Mouse (Mus musculus): Measurements from ENCODE around the gene Mycbpap.

The Mycbpap gene

DNA sequence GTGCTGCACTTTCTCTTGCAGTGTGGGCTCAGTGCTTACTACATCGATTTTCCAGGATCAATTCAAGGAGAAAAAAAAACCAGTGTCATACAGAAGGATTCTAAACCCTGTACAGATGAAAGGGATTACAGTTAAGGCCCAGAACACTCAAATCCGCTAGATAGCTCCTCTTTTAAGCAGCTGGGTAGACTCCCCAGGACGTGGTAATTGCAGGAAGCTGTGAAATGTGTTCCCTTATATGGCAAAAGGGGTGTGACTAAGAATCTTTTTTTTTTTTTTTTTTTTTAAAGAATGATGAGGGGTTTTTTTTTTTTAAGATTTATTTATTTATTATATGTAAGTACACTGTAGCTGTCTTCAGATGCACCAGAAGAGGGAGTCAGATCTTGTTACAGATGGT lies 7.3 kb upstream of the Mycbpap start:
- DNase-seq: no peak

DNA sequence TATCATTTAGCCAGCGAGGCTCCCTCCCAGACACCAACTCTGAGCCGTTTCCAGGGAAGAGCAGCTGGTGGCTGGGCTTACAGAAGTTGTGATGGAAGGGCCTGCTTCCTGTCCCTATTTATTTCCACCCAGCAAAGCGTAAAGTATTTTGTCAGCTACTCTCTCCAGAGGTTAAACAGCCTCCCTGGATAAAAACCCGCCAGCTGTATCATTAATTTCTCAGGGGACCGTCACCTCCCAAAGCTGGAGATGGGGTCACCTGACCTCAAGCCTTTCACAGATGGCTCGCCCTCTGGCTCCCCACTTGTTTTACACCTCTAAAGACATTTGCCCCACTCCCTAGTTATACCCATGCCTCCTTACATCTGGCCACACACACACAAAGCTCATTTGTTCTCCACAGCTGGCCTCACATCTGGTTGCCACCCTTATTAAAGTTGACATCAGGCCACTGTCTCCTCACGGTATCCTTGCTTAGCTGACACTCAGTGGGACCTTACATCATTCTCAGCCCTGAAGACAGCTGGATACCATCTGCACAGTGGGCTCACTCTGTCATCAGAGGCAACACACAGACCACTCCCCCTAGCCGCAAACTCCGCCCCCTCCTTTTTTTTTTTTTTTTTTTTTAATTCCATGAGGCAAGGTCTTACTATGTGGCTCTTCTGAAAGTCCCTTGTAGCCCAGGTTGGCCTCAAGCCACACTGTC lies 4.8 kb upstream of the Mycbpap start:
- DNase-seq: no peak

DNA sequence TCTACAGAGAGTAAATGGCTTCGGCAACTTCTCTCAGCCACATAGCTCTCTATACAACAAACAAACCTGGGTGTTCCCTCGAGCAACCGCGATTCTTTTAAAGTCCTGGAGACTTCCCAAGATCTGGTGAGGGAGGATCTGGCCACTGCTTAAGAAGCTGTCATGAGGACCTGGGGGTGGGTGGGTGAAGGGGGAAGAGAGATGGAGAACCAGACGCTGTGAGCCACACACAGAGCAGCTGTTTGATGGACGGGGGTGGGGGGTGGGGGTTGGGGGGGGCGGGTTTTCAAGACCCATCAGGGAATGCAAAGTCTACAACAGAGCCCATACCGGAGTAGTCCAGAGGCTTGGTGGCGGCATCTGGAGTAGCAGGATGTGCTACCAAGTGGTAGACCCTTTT lies 8.1 kb downstream of the Mycbpap start:
- DNase-seq: no peak

DNA sequence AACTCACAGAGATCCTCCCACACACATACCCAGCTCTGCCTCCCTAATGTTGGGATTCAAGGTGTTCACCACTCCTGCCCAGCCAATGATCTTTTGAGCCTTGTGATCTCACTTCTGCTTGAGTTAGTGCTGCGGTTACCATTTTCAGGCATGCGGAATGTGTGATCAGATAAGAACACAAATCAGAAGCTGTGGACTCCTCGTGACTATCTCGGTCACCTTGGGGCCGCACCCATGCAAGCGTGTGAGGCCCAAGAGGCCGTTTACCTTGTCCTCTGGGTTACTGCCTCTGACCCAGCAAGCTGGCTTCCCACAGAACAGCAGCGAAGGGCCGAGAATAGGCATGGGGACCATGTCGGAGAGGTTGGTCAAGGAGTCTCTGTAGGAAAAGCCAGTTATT lies 12.6 kb downstream of the Mycbpap start:
- no peak for DNase-seq

DNA sequence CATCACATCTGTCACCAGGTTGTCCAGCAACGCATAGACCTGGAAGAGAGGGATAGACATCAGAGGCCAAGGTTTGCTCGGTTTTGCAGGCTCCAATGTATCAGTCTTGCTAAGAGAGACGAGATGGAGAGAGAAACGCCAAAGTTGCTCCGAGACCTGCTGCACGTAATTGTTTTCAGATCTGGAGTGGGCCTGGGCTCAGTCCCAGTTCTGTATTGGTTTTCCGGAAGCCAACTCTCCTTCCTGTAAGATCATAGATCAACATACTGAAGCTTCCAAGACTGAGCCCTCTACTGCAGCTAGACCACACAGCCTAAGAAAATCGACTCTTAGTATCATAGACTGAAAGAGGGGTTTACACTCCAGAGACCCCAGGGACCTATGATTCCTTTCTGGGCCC lies 20.1 kb downstream of the Mycbpap start:
- DNase-seq: no peak

DNA sequence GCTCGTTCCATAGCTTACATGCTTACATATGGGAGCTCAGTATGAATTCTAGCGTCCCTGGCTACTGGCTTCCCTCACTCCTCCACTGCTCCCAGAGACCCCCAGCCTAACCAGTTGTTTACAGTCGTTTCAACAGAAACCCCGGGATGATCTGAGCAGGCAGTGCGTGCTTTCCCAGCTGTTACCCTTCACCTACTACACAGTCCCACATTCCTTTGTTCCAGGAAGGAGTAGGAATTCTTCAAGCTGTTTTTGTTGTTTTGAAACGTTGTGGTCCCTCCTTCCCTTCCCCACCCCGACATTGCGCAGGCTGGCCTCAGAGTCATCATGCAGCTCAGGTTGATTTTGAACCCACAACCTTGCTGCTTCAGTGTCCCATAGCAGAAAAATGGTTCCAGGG lies 21.2 kb downstream of the Mycbpap start:
- DNase-seq: no peak

DNA sequence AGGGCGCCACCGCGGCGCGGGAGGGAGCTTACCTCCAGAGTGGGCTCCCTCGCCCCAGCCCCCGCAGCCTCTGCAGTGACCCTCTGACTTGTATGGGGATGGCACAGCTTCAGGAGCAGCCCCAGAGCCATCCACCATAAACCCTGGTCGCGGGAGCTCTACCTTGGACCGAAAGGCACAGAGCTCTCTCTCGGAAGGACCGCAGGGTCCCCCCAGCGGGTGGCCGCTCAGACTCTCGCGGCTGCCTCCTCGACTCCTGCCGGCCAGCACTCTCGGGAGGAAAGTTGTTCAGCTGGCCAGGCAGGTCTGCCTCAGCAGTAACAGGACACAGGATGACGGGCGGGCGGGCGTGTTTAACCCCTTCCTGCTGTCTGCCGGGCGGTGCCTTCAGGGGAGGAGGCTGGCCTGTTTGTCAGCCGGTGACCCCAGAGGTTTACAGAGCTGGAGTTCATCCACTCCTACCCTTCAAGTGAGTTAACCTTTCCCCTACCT lies 21.8 kb downstream of the Mycbpap start, which contains the start of gene Epn3:
Gene Epn3, minus strand, starts transcription at position 314 of the 492 bp plus-strand sequence.
- DNase-seq: no peak

DNA sequence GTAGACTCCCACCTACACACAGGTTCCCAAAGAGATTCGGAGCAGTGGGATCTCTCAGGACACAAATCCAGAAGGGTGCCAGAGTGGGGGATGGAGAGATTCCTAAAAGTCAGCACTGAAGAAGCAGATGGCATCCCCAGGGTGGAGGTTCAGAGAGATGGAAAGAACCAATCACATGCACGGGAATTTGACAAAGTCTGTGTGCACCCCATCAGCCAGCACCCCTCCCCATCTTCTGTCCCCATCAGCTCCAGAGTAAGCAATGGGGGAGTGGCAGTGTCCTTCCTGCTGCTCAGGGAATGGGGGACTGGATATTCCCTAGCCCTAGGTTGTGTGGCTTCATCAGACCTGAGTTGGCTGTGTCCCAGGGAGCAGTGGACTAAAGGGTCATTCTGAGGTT lies 22.5 kb downstream of the Mycbpap start:
- DNase-seq: no peak

DNA sequence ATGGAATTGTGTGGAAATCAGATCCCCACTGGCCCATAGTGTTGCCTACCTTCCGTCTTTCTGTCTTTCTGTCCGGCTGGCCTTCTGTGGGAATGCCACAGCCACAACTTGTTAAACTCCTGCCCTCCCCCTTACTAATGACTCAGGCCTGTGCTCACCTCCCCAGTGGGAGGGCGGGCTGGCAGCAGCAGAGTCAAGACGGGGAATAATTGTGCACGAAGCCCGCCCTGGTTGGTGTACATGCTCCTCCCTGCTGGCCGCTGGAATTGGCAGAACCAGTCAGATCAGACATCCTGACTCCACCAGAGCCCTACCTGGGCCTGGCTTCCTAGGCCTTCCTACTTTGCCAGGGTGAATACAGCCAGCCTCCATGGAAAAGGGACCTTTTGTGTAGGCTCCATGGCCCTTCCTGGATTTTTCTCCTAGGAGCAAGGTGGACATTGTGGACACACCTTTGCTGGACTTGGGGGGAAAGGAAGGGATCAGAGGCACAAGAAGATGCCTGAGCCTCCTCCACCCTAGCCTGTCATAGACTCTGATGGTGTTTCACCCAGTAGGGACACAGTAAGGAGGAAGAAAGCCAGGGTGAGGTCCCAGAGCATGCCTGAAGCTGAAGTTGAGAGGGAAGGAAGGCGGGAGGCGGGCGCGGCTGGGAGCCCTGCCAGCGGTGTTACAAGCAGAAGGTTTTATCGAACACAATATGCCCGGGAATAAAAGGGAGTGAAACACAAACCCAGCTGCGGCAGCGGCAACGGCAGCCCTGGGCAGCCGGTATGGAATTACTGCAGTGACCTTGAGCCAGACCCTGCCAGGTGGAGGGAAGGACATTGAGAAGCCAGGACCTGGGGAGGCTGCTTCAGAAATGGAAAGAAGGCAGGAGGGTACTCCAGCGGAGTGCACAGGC lies 23.2 kb downstream of the Mycbpap start:
- DNase-seq: peak; percentile 51

DNA sequence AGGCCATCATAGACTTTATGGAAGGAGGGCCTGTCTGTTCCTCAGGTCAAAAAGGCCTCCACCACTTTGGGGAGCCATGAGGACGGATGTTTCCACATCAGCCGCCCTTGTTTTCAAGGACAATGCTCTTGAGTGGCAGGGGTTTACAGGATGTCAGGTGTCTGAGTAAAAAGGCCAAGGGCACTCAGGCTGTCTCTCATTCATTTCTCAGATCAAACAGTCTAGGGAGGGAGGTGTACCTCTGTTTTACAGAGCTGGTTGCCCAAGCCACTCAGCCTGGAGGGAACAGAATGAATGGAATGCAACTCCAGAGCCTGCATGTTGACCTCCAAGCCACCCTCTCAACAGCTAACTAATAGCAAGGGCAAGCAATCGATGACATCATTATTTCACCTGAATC lies 26.1 kb downstream of the Mycbpap start:
- no peak for DNase-seq

DNA sequence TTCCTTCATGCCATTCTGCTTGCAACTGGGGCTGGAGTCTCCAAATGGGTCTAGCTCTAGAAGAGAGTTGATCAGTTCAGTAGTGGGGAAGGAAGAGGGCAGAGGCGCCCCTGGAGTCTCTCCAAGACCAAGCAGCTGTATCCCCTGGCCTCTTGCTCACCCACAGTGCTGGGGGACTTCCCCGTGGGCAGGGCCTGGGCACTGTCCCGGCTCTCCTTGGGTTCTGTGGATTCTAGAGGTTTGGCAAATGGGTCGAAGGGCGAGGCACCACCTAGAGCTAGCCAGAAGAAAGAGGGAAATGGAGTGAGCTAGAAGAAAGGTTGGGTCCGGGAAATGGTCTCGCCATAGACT lies 29.8 kb downstream of the Mycbpap start:
- DNase-seq: no peak

DNA sequence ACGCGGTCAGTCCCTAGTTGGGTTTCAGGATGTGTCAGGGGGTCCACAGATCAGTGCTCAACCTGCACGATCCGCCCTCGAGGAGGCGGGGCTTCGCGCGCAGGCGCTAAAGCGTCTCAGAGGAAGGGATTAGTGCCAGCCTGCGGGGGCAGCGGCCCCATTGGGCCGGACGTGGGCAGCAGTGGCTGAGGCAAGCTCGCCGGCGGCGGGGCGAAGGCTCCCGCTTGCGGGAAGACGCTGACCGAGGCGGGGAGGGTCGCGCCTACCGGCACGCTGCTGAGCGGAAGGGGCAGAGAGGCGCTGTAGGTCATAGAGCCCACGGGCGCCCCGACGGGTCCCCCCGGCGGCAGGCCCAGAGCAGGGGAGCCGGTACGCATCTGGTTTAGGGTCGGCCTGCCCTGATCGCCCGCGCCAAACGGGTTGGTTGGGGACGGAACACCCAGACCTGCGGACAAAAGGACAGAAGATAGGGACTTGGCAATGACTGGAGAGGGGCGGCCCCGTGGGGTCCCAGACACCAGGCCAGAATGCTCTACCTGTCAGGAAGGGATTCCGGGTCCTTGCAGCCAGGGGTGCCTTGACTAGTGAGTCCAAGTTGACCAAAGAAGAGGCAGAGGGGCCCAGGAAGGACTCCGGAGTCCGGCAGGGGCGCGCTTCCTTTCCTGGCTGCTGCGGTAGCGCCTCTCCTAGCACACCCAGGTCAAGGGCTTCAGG lies 30.4 kb downstream of the Mycbpap start:
- peak; percentile 66 for DNase-seq

DNA sequence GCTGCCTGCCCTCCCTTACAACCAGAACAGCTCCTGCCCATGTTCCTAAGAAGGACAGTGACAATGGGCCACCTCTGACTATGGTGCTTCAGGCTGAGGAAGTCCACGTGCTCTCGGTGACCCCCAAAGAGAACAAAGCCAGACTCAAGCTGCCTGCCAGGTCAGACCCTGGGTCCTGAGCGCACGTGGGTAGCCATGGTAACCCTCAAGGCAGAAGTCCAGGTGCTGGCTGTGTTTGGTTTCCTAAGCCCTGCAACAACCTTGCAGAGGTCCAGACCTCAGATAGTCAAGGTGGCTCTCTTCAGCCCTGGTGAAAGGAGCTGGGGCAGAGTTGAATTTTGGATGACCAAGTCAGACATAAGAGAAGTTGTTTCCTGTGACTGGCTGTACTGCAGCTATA lies 31.8 kb downstream of the Mycbpap start:
- DNase-seq: no peak

DNA sequence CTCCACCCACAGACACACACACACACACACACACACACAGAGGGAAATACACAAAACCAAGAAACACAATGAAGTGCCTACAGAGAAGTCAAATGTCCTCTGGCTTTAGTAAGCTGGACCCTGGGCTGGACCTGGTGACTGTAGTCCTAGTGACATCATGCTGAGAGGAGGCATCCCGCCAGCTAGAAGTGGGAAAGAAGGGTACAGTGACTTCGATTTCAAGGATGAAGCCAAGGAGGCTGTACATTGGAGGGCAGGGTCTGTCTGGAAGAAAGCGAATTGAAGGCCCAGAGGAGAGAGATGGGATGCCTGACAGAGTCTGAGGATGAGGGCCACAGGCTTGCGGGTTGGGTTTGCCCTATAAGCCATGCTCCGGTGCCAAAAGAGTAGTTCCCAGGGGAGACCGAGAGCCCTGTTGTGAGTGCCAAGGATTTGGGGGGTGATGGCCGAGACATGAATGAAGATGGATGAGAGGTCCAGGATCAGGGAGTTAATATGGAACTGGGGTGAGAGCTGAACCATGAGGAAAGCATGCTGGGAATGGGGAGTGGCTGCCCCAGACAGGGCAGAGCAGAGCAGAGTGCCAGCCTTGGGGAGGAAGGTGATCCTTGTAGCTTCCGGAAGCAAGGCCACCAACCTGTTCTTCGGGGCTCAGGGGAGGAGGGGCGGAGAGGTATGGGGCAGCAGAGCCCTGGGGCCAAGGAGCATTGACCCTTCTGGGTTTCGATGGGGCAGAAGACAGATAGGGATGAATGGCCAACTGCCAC lies 32.6 kb downstream of the Mycbpap start:
- no peak for DNase-seq

DNA sequence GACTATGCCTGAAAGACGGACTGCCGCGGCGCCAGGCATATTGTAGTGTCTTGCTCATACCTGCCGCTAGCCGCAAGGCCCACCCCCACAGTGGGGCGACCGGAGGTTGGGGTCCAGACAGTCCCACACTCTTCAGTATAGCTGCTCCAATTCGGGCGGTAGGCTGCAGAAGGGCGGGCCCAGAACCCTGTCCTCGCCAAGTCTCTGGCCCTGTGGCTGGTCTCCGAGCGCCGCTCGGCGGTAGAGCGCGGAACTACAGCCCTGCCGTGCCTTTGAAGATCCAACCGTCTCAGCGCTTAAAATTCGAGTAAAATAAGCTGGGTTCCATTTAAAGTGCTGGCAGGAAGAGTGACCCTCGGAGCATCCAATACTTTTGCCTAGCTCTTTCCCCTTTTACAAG lies 35.5 kb downstream of the Mycbpap start, which contains the start of gene Spata20:
Gene Spata20, minus strand, starts transcription at position 179 of the 400 bp plus-strand sequence.
- peak; percentile 87 for DNase-seq

DNA sequence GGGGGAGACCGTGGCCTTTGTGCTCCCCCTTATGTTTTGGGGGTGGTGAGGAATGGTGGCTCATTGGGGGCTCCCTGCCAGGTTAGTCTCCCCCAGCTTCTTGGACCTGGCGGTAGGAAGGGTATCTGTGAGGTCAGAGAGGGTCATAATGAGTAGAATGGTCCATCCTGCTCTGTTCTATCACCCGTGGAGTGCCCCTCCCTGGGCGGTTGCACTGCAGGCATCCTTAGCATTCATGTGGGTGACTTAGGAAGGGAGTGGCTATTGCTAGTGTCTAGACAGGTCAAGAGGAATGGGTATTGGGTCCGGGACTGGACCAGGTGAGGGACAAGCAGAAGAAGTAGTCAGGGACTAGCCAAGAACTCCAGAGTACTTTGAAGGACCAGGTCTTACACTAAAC lies 36.3 kb downstream of the Mycbpap start:
- DNase-seq: no peak

DNA sequence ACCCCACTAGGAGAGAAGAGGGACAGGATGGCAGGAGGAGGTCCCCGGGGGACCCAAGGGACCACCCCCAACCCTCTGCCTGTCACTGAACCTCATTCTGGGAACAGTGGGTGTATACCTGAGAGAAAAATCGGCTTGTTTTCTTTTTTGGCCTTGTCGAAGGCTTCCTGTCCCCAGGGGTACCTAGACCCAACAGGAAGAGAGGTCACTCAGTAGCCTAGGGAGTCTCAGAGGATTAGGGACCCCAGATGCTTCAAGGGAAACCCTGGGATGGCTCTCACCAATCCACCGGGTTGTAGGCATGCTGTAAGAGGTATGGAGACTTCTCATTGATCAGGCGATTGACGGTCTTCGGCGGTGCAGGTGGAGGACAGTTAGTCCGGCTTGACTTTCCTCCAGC lies 36.9 kb downstream of the Mycbpap start:
- no peak for DNase-seq

DNA sequence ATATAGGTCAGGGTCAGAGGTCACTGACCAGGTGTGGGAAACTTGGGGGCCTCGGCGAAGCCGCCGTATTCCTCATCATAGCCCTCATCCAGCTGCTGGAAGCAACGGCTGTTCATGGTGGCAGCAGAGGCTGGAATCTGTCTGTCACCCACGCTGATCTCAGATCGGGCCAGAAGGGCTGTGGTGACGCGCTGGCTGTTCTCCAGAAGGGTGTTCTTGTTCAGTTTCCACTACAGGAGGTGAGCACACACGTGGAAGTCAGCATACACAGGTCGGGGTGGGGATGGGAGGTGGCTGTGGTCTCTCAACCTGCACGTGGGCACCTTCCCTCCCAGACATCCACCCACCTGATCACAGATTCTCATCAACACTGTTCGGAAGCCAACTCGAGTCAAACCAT lies 37.6 kb downstream of the Mycbpap start:
- no peak for DNase-seq

DNA sequence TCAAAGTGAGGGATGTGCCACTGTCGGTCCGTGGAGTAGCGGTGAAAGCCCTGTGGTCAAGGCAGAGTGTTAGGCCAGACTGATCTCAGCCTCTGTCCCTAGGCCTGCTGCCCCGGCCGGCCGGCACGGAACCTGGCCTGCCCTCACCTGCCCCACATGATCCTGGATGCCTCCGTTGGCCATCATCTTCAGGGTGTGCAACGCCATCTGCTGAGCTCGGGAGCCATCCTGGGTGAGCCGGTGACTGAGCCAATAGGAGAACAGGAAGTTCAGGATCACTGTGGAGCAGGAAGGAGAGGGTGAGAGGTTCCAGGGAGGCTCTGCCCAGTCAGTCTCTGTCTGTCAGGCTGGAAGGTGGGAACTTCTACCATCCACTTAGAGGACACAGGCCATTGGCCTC lies 38.1 kb downstream of the Mycbpap start:
- DNase-seq: no peak

DNA sequence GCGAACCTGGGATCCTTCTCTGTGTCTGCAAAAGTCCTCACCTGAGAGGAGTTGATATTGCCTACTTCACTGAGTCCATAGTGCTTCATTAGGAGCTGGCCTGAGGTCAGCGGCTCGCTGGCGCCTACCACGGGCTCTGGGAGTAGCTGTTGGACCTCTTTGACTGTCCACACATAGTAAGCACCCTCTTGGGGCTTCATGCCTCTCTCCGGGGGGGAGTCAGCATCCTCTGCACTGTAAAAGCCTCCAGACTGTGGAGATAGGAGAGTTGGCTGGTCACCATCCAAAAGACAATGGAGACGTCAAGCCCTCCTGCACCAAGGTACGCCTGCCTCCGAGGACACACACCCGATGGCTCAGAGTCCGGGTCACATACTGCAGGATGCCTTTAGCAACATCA lies 38.8 kb downstream of the Mycbpap start:
- no peak for DNase-seq

DNA sequence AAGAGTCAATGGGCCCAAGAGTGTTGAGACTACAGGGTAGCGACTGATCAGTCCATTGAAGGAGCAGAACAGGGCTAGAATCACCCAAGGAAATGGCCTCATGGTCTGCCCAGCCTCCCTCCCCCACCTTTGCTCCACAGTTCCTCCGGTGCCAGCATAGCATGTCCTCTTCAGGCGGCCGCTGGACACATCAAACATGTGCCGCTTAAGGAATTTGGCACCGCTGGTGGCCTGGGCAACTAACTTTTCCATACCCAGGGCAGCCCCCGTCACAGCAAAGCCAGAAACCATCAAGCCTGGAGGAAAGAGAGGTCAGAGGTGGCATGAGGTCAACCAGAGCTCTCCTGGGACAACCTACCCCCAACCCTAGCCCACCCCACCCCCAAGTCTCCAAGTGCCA lies 39.6 kb downstream of the Mycbpap start:
- DNase-seq: no peak

DNA sequence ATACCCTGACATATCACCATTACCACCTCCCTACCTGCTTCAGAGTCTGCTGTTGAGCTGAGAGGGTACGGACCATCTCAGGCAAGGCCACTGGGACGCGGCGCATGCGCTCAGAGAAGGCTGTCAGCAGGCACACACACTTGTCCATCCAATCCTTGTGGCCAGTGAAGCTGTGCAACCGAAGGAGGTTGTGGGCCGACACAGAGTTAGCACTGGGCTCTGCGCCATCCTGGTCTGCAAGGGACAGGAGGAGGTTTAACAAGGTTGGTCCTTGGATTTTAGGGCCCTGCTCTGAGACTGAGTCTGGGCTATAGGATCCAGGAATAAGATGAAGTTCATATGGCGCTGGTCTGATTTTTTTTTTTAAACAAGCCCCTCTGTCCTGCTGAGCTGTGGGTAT lies 41.2 kb downstream of the Mycbpap start:
- DNase-seq: no peak

DNA sequence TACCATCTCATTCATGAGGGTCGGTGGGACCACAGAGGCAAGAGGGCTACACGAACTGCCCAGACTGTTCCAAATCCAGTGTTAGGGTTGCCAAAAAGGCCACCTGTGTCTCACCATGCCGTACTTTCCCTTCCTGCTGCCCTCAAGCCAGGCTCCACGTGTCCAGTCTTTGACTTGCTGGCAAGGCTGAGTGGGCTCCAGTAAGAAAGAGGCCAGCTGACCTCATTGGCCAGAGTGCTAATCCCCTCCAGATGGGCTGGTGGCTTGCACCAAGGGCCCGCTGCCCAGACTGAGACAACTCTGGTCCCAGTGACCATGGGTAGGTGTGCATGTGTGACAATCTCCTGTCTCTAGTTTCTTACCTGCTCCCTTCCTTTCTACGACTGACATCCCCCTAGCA lies 43.9 kb downstream of the Mycbpap start:
- DNase-seq: no peak

All from right cerebral cortex, postnatal 25 days (tissue).